Mouse (Mus musculus): ENCODE data around the gene Fkbp1a. TPM values are rescaled to one million over a fixed set of nuclear protein-coding genes. Genes with fewer than 3 reads are reported as not detected.

Gene Fkbp1a
- total RNA-seq, 2 experiments from 2014 or later = 159 to 181 TPM

GRCm38 (mm10) chr2:151529169-151529568 is 13.1 kb upstream of the Fkbp1a start:
- TF ChIP-seq CTCF (IDR thresholded peaks at IDR 0.05) = no peak
- DNase-seq = no peak
- H3K27ac ChIP-seq = no peak overlapping the region
- intact Hi-C loops (cut with DNase I) = no loop called here
- no peak overlapping the region for H3K4me3 ChIP-seq

- no peak for DNase-seq
- no peak for TF ChIP-seq CTCF (IDR thresholded peaks at IDR 0.05)
- Histone ChIP-seq H3K27ac (no peak overlapping the region), H3K4me3 (no peak overlapping the region)
- intact Hi-C loops (cut with DNase I) = no loop called here
These were observed 11.7 kb upstream of the Fkbp1a start for GRCm38 (mm10) chr2:151530378-151531230.

GRCm38 (mm10) chr2:151533632-151534031 is 8.7 kb upstream of the Fkbp1a start:
- DNase-seq = no peak
- Histone ChIP-seq H3K4me3 (no peak overlapping the region), H3K27ac (no peak overlapping the region)
- no peak for TF ChIP-seq CTCF (IDR thresholded peaks at IDR 0.05)
- intact Hi-C loops (cut with DNase I) = no loop called here

- TF ChIP-seq CTCF (IDR thresholded peaks at IDR 0.05) = no peak
- no peak for DNase-seq
- no peak overlapping the region for H3K4me3 ChIP-seq
- peak overlapping the region; percentile 53 for H3K27ac ChIP-seq
- intact Hi-C loops (cut with DNase I) = no loop called here
These were observed 6.2 kb upstream of the Fkbp1a start for GRCm38 (mm10) chr2:151535961-151536617.

GRCm38 (mm10) chr2:151536618-151536974 is 5.7 kb upstream of the Fkbp1a start:
- intact Hi-C loops (cut with DNase I) = no loop called here
- no peak for DNase-seq
- Histone ChIP-seq H3K4me3 (no peak overlapping the region), H3K27ac (peak overlapping the region; percentile 53)
- no peak for TF ChIP-seq CTCF (IDR thresholded peaks at IDR 0.05)

GRCm38 (mm10) chr2:151538646-151539045 is 3.6 kb upstream of the Fkbp1a start:
- intact Hi-C loops (cut with DNase I) = no loop called here
- DNase-seq = no peak

GRCm38 (mm10) chr2:151543063-151543895 is 996 bp downstream of the Fkbp1a start:
- peak overlapping the region; percentile 90 for H3K4me3 ChIP-seq
- peak; percentile 47 for DNase-seq
- TF ChIP-seq CTCF (IDR thresholded peaks at IDR 0.05) = no peak
- peak overlapping the region; percentile 96 for H3K27ac ChIP-seq
- intact Hi-C loops (cut with DNase I) = loop anchor here (2.0 kb wide), 1 partner anchor 48 kb away; the partner anchor contains the start of gene Nsfl1c

More at GRCm38 (mm10) chr2:151538646-151539045, 3.6 kb upstream of the Fkbp1a start:
- Histone ChIP-seq H3K4me3 (no peak overlapping the region), H3K27ac (no peak overlapping the region)
- TF ChIP-seq CTCF (IDR thresholded peaks at IDR 0.05) = no peak

GRCm38 (mm10) chr2:151544673-151545072 is 2.4 kb downstream of the Fkbp1a start:
- DNase-seq = no peak
- peak overlapping the region; percentile 90 for H3K4me3 ChIP-seq
- intact Hi-C loops (cut with DNase I) = loop anchor here (2.0 kb wide), 1 partner anchor 30 kb away; no protein-coding TSS in a partner anchor
- TF ChIP-seq CTCF (IDR thresholded peaks at IDR 0.05) = no peak
- 0 out of 2 replicates have a peak overlapping the region, but pooled peaks have one; percentile 35 for H3K27ac ChIP-seq

GRCm38 (mm10) chr2:151546571-151546970 is 4.3 kb downstream of the Fkbp1a start:
- no peak for DNase-seq
- intact Hi-C loops (cut with DNase I) = no loop called here
- no peak overlapping the region for H3K4me3 ChIP-seq
- H3K27ac ChIP-seq = no peak overlapping the region
- no peak for TF ChIP-seq CTCF (IDR thresholded peaks at IDR 0.05)

GRCm38 (mm10) chr2:151549615-151550121 is 7.4 kb downstream of the Fkbp1a start:
- no peak for DNase-seq
- no peak overlapping the region for H3K27ac ChIP-seq
- H3K4me3 ChIP-seq = no peak overlapping the region
- intact Hi-C loops (cut with DNase I) = no loop called here
- no peak for TF ChIP-seq CTCF (IDR thresholded peaks at IDR 0.05)

- intact Hi-C loops (cut with DNase I) = no loop called here
- H3K4me3 ChIP-seq = no peak overlapping the region
- no peak for DNase-seq
- 0 out of 2 replicates have a peak overlapping the region, but pooled peaks have one; percentile 3 for H3K27ac ChIP-seq
- TF ChIP-seq CTCF (IDR thresholded peaks at IDR 0.05) = no peak
These were observed 20.9 kb downstream of the Fkbp1a start for GRCm38 (mm10) chr2:151562930-151563921.

Measured in gastrocnemius, adult 2 months (tissue).